ENCODE assay signal across 15 mouse cellular contexts in the genomic region with DNA sequence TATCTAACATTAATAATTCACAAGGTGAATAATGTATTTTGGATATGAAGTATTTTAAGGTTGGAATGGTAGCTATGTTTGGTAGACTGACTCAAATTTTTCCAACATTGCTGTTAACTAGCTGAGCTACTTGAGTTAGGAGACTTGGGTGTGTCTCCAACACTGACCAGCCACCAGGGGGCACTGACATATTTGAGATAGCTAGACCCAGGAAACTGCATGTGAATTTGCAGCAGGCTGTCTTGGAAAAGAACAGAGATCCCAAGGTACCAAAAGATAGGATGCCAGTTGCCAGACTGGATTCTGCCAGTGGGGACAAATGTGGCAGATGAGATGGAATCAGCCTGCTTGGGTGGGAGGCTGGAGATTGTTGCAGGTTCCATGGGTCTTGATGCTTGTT. TPM values are rescaled to one million over a fixed set of nuclear protein-coding genes. Genes with fewer than 3 reads are reported as not detected.
DNase-seq lines count a peak whose midpoint lies in the region; ATAC-seq and TF ChIP-seq lines count a peak whose summit lies in the region.
"Not testable (repeated sequence)": the region's sequence is repeated elsewhere in the genome, so short reads cannot be mapped to it uniquely, and the experiment has no call there.
"Had no signal": no experiment of that assay in that cellular context is flagged by ENCODE, and none has a peak within 500 bp of the region (broad histone marks: within the 10 kb centered on the region; RNA-seq: fewer than 3 reads in every experiment).

No protein-coding gene starts in this region.

- not testable (repeated sequence) for H3K4me1 ChIP-seq in kidney, adult 2 months (ENCODE audit: control insufficient read depth, insufficient read depth, low read length); stomach, postnatal 0 days (replicated peaks; ENCODE audit: control insufficient read depth, insufficient read depth)

- TF ChIP-seq POLR2A in kidney, adult 2 months (IDR thresholded peaks at IDR 0.05; ENCODE audit: low read depth, low read length), result not testable (repeated sequence)

- intact Hi-C loops in left cerebral cortex, adult 2 months (cut with DNase I), result not testable (repeated sequence)

- TF ChIP-seq EP300 in stomach, postnatal 0 days (optimal IDR thresholded peaks at IDR 0.05), result not testable (repeated sequence)

- not testable (repeated sequence) for H3K27ac ChIP-seq in kidney, adult 2 months (ENCODE audit: insufficient read depth, low read depth, low read length); left cerebral cortex, adult 2 months; stomach, postnatal 0 days (replicated peaks)

- not testable (repeated sequence) for H3K9me3 ChIP-seq in stomach, postnatal 0 days (ENCODE audit: control insufficient read depth, low read length)

- peak; percentile 65; the same call in 1 of the 2 replicates for ATAC-seq in erythroblast, adult 5-6 weeks (replicated peaks; ENCODE audit: low FRiP score, poor library complexity, severe bottlenecking)
- peak; percentile 94 for ATAC-seq in megakaryocyte progenitor cell, adult 5-6 weeks (replicated peaks; ENCODE audit: poor library complexity)
- ATAC-seq in stomach, postnatal 0 days (ENCODE audit: low FRiP score, low TSS enrichment), result not testable (repeated sequence)

- not testable (repeated sequence) for H3K27me3 ChIP-seq in kidney, adult 2 months (replicated peaks; ENCODE audit: control insufficient read depth, insufficient read depth, low read length); stomach, postnatal 0 days (ENCODE audit: control insufficient read depth, insufficient read depth, low read length)

- not testable (repeated sequence) for H3K4me2 ChIP-seq in stomach, postnatal 0 days (replicated peaks; ENCODE audit: low read depth)

- H3K9ac ChIP-seq in stomach, postnatal 0 days (ENCODE audit: low read length), result not testable (repeated sequence)

- not testable (repeated sequence) for H3K4me3 ChIP-seq in kidney, adult 2 months (ENCODE audit: insufficient read depth, low read depth, low read length); left cerebral cortex, adult 2 months; stomach, postnatal 0 days (ENCODE audit: low read depth, low read length)

- DNase-seq in ES-CJ7 (ENCODE audit: low read depth, low spot score), result peak; percentile 33
- peak; percentile 26 to 36 for DNase-seq in adrenal gland, postnatal 36 days
- peak; percentile 53 for DNase-seq in heart, adult 8-10 months (ENCODE audit: low spot score)
- DNase-seq in kidney, adult 2 months, result peak; percentile 69
- peak in 1 of 2 experiments; percentile 16 for DNase-seq in left cerebral cortex, adult 2 months (ENCODE audit: extremely low spot score in 1 of 2, low spot score in 2 of 2)
- DNase-seq in stomach, postnatal 0 days (ENCODE audit: low spot score), result peak; percentile 14

- TF ChIP-seq CTCF in kidney, adult 2 months (conservative IDR thresholded peaks at IDR 0.05; ENCODE audit: insufficient read depth, insufficient read length, low read depth, low read length), result peak; percentile 19; the same call in 1 of the 2 replicates
- peak; percentile 44 for TF ChIP-seq CTCF in left cerebral cortex, adult 2 months (IDR thresholded peaks at IDR 0.05)
- peak; percentile 62 for TF ChIP-seq CTCF in stomach, postnatal 0 days (IDR thresholded peaks at IDR 0.05; ENCODE audit: low read depth)

- not testable (repeated sequence) for H3K36me3 ChIP-seq in kidney, adult 2 months (ENCODE audit: control insufficient read depth, insufficient read depth, low read length); stomach, postnatal 0 days (ENCODE audit: control insufficient read depth, insufficient read depth, low read length)

RNA-seq across cellular contexts. Expression of gene Cyp4a14, which starts 19.9 kb away (rescaled TPM):
- under 1 TPM in 1 of 2 experiments, not detected in 1; 0.13 TPM for total RNA-seq in adrenal gland, postnatal 36 days (2021)
- total RNA-seq in erythroblast, adult 5-6 weeks (2015; ENCODE audit: low replicate concordance), result not detected in 2 replicates
- total RNA-seq in erythroblast, adult 5-6 weeks (2017; ENCODE audit: low replicate concordance), result not detected in 2 replicates
- not detected for total RNA-seq in heart, adult 8-10 months (2022)
- polyA plus RNA-seq in kidney, adult 2 months (2012; rRNA removed), result 258 and 331 TPM in 2 replicates
- not detected for total RNA-seq in left cerebral cortex, adult 2 months (2021)
- not detected in 2 replicates for total RNA-seq in megakaryocyte progenitor cell, adult 5-6 weeks (2015)
- total RNA-seq in megakaryocyte progenitor cell, adult 5-6 weeks (2017), result not detected in 2 replicates
- 1.1 and 1.2 TPM in 2 replicates for polyA plus RNA-seq in stomach, postnatal 0 days (2015; fragmentation: Nextera tagmentation; extraction: Ambion mirVana)
- total RNA-seq: left cerebral cortex, postnatal 36 days had no signal
- polyA plus RNA-seq: erythroblast, embryonic 14.5 days; heart, embryonic 13.5 days; hindbrain, embryonic 16.5 days; liver, embryonic 14.5 days; midbrain, embryonic 16.5 days; neural tube, embryonic 14.5 days had no signal

RNA-seq across cellular contexts. Expression of gene Cyp4a30b, which starts 23.6 kb away (rescaled TPM):
- not detected for total RNA-seq in adrenal gland, postnatal 36 days (2021)
- not detected in 2 replicates for total RNA-seq in erythroblast, adult 5-6 weeks (2015; ENCODE audit: low replicate concordance)
- not detected in 2 replicates for total RNA-seq in erythroblast, adult 5-6 weeks (2017; ENCODE audit: low replicate concordance)
- not detected for total RNA-seq in heart, adult 8-10 months (2022)
- polyA plus RNA-seq in kidney, adult 2 months (2012; rRNA removed), result not detected in 2 replicates
- total RNA-seq in left cerebral cortex, adult 2 months (2021), result not detected
- total RNA-seq in megakaryocyte progenitor cell, adult 5-6 weeks (2015), result not detected in 2 replicates
- total RNA-seq in megakaryocyte progenitor cell, adult 5-6 weeks (2017), result not detected in 2 replicates
- not detected in 2 replicates for polyA plus RNA-seq in stomach, postnatal 0 days (2015; fragmentation: Nextera tagmentation; extraction: Ambion mirVana)
- total RNA-seq: left cerebral cortex, postnatal 36 days had no signal
- polyA plus RNA-seq: erythroblast, embryonic 14.5 days; heart, embryonic 13.5 days; hindbrain, embryonic 16.5 days; liver, embryonic 14.5 days; midbrain, embryonic 16.5 days; neural tube, embryonic 14.5 days had no signal

RNA-seq across cellular contexts. Expression of gene Cyp4a10, which starts 42.0 kb away (rescaled TPM):
- total RNA-seq in adrenal gland, postnatal 36 days (2021), result under 1 TPM in 1 of 2 experiments, not detected in 1; 0.13 TPM
- not detected in 2 replicates for total RNA-seq in erythroblast, adult 5-6 weeks (2015; ENCODE audit: low replicate concordance)
- total RNA-seq in erythroblast, adult 5-6 weeks (2017; ENCODE audit: low replicate concordance), result not detected in 2 replicates
- under 1 TPM in 3 of 4 experiments, not detected in 1; 0.12 to 0.22 (median 0.19) TPM for total RNA-seq in heart, adult 8-10 months (2022)
- 368 and 393 TPM in 2 replicates for polyA plus RNA-seq in kidney, adult 2 months (2012; rRNA removed)
- not detected for total RNA-seq in left cerebral cortex, adult 2 months (2021)
- total RNA-seq in megakaryocyte progenitor cell, adult 5-6 weeks (2015), result not detected in 2 replicates
- not detected in 2 replicates for total RNA-seq in megakaryocyte progenitor cell, adult 5-6 weeks (2017)
- polyA plus RNA-seq in stomach, postnatal 0 days (2015; fragmentation: Nextera tagmentation; extraction: Ambion mirVana), result 0.57 and 0.62 TPM in 2 replicates
- total RNA-seq: left cerebral cortex, postnatal 36 days had no signal
- polyA plus RNA-seq: erythroblast, embryonic 14.5 days; heart, embryonic 13.5 days; hindbrain, embryonic 16.5 days; liver, embryonic 14.5 days; midbrain, embryonic 16.5 days; neural tube, embryonic 14.5 days had no signal
